Mouse (Mus musculus): ENCODE results near the gene 4931428F04Rik.

The 4931428F04Rik gene

DNA sequence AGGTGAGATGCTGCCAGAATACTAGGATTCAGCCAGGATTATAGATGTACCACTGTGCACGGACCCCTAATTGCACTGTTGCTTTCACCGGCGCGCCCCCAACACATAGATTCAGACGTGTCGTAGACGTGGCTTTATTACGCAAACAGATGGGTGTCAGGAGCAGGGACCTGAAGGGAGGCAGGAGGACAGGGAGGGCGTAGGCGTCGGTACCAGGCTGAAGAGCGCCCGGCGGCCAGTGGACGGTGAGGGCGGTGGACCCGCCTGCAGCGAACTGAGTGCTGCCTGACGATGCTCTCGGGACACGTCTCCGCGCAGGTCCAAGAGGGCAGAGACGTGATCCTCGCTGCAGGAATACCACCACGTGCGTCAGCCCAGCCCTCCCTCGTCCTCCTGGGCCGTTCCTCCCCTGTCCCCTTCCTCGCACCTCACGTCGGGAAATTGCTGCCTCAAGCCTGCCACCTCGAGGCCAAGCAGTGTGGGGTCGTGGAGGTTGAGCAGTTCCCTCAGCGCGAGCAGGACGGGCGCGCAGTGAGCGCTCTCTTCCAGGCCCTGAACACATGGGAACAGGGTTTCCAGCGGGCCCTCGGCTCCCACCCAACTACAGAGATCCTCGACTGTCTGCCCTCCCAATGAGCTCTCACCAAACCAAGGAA, at the start of gene 4931428F04Rik:
4931428F04Rik (minus strand) TSS at position 60 of the 656 bp plus-strand sequence.
- no peak for DNase-seq (ENCODE audit: low spot score)

DNA sequence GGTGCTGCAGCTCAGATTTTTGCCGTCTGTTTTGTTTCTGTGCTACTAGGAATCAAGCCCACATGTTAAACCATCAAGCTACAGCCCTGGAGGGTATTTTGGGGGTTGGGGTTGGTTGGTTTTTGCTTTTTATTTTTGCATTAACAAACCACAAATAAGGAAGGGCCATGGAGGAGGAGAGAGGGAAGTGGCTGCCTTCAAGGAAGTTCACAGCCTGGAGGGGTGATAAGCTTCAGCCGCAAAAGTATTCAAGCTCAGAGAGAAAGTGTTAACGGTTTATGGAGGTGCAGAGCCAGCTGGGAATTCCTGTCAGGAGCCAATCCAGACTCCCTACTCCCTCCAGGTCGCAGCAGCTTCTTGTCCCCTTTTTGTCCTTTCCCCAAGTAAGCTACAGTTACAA, 49.3 kb upstream of the 4931428F04Rik start:
- DNase-seq (ENCODE audit: low spot score): no peak

DNA sequence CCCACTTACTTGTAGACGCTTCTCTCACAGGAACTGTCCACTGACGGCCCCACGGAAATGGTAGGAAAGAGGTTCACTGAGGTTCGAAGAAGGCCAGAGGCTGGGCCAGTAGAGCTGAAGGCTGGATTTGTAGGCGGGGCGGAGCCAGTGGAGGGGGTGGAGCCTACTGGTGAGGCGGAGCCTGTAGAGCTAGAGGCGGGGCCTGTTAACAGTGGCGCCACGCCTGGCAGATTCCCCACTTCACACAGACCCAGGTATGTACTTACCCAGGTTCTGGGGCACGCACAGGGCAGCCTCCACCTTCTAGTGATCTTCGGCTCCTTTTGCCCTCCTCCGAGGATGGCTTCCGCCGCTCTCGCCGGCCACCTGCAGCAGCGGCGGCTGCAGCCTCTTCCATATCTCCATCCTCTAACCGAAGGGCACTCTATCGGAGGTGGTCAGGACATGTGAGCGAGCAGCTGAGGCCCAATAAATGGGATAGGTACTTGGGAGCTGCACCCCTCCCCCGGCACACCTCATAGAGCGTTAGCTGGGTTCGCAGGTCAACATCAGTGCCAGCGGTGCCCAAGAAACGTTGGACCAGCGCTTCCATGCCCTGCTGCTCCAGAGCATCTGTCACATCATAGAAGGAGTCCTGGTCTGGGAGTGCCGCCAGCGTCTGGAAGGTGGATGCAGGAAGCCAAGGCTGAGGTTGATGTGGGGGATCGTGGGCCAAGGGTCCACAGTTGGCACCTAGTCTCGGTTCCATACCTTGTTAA, 46.9 kb upstream of the 4931428F04Rik start:
- DNase-seq (ENCODE audit: low spot score): no peak

DNA sequence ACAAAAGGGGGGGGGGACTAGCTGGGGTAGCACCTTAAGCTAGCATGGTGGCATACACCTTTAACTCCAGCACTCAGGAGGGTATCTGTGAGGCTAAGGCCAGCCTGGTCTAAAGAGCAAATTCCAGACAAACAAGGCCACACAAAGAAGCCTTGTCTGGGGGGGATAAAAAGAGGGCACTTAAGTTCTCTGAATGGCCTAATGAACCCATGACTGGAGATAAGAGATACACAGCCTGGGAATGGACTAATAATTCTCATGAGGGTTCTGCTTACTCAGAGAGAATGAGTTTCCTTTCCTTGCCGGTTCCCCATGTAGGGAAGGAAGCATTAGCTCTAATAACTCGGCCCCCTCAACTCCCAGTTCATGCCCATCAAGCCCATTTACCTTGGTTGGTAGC, 42.9 kb upstream of the 4931428F04Rik start:
- DNase-seq (ENCODE audit: low spot score): no peak

DNA sequence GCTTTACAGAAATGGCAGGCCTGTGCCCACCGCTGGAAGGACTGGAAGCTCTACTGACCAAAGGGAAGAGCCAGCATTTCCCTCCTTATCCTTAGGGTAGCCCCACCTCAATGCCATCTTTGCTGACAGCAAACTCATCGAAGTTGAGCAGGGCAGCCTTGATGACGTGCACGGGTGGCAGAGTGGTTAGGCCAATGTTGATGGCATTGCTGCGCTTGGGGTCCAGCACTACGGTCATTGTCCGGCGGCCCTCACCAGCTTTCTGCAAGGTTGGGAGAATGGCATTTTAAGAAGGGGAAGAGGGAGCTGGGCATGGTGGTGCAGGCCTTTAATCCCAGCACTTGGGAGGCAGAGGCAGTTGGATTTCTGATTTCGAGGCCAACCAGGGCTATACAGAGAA, 42.3 kb upstream of the 4931428F04Rik start:
- DNase-seq (ENCODE audit: low spot score): no peak

DNA sequence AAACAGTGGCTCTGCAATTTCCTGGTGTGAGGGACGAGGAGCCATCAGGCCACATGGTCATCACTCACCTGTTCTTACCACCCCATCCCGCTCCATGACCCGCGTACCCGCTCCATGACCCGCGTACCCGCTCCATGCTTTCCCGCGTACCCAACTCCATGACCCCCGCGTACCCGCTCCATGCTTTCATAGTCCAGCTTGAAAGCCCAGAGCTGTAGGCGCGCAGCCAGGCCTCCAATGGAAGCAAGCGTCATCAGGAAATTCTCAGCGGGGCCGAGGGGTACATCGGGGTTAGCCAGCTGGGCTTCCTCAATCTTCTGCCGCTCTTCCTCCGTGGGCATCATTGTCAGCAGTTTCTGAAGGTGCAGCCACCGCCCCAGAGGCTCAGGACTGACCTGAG, 41.8 kb upstream of the 4931428F04Rik start:
- no peak for DNase-seq (ENCODE audit: low spot score)

DNA sequence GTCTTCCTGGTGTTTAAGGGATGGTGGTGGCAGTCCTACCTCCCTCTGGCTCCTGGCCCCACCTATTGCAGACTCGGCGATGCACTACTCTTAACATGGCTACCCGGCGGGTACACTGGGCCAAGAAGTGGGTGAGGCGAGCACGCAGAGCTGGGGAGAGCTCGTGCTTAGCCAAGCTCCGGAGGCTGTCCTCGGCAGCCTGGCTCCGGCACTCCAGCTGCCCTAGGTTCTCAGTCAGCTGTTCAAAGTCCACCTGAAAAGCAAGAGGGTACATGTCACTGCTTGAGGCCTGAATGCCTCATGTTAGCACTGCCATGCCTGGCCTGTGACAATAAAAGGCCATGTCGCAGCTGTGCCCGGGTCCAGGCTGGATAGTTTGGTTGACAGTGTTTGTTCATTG, 40.7 kb upstream of the 4931428F04Rik start:
- DNase-seq (ENCODE audit: low spot score): no peak

DNA sequence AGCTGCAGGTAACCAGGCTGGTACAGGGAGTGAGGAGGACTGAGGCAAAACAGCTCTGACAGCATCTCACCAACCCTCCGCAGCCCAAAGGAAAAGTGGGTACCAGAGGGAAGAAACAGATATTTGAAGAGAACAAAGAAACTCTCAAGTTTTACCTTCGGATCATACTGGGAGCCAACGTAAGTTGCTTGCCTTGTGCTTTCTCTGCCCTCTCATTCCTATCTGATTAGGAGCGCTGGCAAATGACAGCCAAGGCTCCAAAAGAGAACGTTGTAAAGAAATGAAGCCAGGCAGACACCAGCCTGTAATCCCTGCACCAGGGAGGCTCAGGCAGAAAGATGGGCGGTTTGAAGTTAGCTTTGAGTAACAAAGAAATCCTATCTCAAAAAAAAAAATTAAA, 37.3 kb upstream of the 4931428F04Rik start:
- no peak for DNase-seq (ENCODE audit: low spot score)

DNA sequence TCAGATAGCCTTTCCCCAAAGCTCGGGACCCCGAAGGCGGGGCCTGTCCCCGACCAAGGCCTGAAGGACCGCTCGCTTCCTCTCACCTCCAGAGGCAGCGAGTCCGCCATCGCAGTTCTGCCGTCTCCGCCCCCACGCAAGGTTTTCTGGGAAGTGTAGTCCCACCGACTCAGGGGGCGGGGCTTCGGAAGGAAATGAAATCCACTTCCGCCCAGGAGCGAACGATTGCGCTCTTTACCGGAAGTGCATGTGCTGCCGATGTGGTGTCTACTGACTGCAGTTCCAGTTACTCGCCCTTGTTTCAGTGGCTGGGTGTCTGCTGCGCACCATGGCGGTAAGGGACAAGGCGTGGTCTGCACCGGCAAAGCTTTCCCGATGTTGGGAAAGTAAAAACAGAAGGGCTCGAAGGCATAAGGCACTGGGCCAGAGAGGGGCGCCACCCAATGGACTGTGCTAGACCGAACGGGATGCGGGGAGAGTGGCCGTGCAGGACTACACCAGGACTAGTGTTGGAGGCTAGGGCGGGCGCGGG, 36.5 kb upstream of the 4931428F04Rik start, which contains the start of the genes Lrrc29 and Tmem208:
Lrrc29 (minus strand) TSS at position 138 of the 532 bp plus-strand sequence.
Tmem208 (plus strand) TSS at position 214 of the 532 bp plus-strand sequence.
- peak; percentile 91 for DNase-seq (ENCODE audit: low spot score)

DNA sequence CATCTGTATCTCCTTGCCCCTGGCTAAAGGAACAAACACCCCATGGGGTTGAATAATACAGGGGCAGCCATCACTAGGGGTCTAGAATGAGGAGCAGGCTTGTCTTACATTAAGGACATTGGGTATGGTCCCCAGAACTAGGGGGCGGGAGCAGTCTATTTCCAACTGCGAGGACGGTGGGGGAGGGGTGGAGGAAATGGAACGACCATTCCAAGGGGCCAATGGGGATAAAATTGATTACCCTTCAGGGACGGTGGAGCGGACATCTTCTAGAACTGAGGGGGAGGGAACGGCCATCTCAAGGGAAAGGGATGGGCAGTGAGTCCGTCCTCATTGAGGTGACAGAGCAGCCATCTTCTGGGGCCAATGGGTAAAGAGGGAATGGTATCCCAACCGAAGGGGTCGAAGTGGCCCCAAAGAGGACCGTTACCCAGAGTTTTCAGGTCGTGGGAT, 36.0 kb upstream of the 4931428F04Rik start:
- DNase-seq (ENCODE audit: low spot score): no peak

DNA sequence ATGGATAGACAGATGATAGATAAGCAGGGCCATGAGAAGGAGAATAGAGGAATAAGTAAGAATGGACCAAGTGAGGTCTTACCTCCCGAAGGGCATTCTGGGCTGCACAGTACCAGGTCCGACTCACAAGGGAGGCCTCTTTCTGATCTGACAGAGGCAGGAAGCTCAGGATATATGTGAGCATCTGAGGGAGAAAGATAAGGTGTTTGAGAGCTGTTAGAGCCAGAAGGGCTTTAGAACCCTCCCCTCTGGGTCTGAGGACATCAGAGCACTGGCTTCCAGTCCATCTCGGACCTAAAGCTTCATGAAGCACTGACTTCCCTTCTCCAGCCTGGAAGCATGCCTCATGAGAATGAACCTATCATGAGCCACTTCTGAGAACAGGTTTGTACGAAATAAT, 33.5 kb upstream of the 4931428F04Rik start:
- DNase-seq (ENCODE audit: low spot score): no peak

DNA sequence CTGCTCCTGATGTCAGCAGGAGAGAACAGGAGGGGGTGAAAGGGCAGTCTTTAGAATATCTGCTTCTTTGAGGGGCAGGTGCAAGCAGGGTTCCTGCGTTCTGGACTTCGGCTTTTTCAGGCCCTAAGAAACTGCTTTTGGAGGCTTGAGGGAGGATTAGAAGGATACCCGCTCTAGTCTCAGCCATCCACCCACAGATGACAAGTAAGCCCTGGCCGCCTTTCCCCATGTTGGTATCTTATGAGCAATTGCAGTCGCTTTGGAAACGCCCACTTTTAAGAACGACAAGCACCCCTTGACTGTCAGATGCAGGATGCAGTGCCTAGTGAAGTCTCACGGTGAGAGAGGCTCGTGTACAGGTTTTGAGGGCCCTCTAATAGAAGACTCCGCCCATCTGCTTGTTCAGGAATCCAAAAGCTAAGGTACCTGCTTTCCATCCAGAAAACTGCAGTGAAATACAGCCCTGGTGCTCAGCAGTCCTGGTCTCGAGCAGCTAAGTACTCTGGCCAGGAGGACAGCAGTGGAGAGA, 29.1 kb upstream of the 4931428F04Rik start:
- DNase-seq (ENCODE audit: low spot score): no peak

DNA sequence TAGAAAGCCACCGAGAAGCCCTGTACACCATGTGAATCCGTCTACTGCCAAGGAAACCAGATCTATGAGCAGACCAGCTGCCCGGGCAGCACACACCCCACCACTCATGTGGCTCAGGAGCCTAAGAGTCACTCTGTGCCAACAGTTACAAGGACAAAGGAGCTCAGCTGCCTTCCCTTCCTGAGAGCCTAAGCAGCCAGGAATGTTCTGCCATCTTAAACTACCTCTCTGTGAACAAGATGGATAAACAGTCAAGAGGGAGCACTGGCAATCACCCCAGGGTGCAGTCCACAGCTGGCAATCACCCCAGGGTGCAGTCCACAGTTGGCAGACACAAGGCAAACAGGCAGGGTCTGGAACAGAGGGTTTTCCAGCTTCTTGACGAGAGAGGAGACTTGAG, 28.3 kb upstream of the 4931428F04Rik start:
- DNase-seq (ENCODE audit: low spot score): no peak

DNA sequence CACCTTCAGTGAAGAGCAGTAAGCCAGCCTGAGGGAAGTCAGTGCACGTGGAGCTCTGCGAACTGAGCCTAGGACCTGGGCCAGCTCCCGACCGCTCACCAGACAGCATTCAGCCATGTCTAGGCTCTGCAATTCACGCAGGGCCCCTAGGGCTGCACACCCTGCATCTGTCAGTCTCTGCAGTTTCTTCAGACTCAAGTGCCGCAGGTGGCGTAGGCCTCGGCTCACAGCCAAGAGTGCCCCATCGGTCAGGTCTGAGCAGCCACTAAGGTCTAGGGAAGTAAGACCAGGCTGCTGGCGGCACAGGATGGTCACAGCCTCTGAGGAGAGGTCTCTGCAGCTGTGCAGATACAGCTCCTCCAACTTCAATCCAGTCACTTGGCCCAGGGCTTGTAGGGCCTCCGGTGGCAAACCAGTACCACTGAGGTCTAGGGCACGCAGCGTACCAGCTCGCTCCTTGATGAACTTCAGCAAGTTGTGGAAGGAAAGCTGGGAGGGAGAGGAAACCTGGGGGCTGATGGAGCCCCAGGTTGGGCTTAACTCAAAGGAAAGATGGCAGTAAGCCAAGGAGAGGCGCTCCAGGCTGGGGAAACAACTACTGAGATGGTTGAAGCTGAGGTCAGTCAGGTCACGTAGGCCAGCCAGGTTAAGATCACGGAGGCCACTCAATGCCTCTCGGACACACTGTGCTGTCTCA, 25.6 kb upstream of the 4931428F04Rik start:
- no peak for DNase-seq (ENCODE audit: low spot score)

DNA sequence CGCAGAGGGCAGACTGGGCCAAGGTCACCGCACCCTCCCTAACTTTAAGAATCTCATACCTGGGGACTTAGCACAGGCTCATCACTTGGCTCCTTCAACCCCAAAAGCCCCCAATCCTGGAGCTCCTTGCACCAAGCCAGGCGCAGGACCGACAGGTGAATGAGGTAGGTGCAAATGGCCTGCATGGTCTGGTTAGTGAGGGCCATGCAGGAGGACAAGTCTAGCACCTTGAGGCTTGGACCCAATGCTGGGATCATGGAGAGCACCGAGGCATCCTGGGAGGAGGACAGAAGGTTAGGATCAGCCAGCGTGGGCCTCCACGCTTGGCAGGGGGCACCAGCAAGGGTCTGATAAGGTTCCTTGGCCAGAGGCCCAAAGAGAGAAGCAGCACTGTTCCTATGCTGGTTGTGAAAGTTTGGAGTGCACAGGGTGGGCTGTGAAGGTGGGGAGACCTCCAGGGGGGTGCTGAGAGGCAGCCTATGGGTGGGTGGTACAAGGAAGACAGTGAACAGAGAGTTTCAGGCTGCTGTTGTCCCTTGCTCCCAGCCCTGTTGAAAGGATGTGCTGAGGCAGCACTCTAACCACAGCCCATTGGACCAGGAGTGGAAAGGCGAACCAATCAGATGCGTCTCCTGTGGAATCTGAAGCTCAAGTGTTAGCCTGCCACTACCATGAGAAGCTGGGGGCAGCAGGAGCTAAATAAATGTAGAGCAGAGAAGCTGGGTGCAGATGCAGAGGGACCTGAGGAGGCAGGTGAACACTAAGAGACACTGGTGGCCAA, 24.1 kb upstream of the 4931428F04Rik start:
- DNase-seq (ENCODE audit: low spot score): no peak

DNA sequence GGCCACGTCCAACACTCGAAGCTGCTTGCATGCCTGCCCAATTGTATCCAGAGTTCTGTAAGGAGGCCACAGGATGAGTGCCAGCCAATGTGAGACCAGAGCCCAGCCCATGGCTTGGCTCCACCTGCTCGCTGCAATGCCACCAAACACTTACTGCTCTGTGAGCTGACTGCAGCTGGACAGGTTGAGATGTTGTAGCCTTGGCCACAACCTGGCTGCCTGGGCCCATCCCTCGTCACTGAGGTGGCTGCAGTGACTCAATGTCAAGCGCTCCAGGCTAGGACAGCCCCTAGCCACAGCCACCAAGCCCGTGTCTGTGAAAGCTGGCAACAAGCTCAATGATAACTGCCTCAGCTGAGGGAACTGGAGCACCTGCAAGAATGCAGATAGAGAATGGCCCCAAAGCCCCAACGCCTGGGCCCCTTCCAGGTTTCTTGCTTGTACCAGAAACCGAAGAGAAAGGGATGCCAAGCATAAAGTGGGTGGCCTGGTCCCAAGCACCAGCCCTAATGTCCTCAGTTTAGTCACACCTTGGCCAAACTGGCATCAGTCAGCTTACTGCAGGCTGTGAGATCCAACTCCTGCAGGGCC, 23.3 kb upstream of the 4931428F04Rik start:
- no peak for DNase-seq (ENCODE audit: low spot score)

DNA sequence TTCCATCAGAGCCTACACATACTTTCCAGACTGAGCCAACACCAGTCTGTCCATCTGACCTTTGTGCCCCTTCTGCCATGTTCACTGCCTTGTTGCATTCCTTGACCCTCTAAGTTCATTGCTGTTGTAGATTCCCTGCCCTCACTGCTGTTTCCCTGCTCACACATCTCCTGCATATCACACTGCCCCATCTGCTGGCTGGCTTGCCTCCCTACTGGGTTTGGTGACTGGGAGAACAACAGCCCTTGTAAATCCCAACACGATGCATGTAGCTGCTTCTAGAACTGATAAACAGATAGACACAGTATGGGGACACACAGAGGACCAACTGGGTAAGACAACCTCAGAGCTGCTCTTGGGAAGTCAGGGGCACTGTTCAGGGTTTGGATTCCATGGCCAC, 22.1 kb upstream of the 4931428F04Rik start:
- no peak for DNase-seq (ENCODE audit: low spot score)

DNA sequence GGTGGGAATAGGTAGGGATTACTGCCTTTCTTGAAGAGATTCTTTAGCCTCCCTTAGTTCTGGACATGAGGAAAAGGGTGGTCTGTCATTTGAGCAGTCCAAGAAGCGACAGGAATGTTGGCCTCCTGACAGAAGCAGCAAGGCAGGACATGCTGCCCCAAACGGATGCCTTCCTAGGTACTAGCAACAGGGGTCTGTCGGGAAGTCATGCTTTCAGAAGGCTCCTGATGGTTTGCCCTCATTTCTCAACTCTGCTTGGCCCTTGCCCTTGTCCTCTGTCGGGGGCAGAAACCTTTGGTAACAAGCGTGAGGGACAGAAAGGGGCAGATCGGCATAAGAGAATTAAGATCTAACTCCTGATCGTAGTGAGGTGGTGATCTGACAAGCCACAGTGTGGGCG, 20.5 kb upstream of the 4931428F04Rik start:
- DNase-seq (ENCODE audit: low spot score): no peak

DNA sequence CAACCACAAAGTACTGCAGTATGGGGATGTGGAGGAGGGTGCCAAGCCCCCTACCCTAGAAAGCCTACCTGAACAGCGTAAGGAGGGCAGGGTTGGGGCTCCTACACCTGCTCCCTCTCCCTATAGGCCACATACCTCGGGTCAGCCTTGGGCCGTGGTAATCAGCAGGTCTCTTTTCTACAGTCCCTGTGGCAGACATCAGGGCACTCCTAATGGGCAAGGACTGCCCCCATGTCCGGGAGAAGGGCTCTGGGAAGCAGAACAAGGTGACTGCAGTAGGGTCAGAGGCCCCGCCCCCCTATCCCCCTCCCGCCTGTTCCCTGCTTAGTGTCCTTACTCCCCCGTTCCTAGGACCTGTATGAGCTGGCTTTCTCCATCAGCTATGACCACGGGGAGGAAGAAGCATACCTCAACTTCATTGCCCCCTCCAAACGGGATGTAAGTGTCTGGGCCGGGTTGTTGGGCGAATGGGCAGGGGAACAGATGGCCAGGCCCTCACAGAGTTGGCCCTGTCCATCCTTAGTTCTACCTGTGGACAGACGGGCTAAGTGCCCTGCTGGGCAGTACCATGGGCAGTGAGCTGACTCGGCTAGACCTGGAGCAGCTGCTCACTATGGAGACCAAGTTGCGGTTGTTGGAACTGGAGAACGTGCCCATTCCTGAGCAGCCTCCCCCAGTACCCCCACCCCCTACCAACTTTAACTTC, 19.6 kb upstream of the 4931428F04Rik start:
- no peak for DNase-seq (ENCODE audit: low spot score)

DNA sequence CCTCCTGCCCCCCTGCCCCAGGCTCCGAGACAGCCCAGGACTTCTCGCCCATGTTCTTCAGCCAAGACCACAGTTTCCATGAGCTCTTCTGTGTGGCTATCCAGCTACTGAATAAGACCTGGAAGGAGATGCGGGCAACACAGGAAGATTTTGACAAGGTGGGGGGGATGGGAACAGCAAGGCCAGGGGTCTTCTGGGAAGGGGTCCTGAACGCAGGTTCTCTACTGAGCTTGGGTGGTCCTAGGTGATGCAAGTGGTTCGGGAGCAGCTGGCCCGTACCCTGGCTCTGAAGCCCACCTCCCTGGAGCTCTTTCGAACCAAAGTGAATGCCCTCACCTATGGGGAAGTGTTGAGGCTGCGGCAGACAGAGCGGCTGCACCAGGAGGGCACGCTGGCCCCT, 18.8 kb upstream of the 4931428F04Rik start:
- DNase-seq (ENCODE audit: low spot score): no peak

All from ovary, postnatal 10 days (tissue).